32 mouse cellular contexts compared by ENCODE assay signal in genomic region chr11:58324614-58325229, GRCm38 (mm10). TPM values are rescaled to one million over a fixed set of nuclear protein-coding genes. Genes with fewer than 3 reads are reported as not detected.
DNase-seq lines count a peak whose midpoint lies in the region; ATAC-seq and TF ChIP-seq lines count a peak whose summit lies in the region.
"Had no signal": no experiment of that assay in that cellular context is flagged by ENCODE, and none has a peak within 500 bp of the region (broad histone marks: within the 10 kb centered on the region; RNA-seq: fewer than 3 reads in every experiment).

No protein-coding gene starts in this region.

- peaks cover 8 to 39% of the 10 kb centered on the region in 2 experiments for H3K36me3 ChIP-seq in MEL (ENCODE audit: control insufficient read depth in 1 of 2, insufficient read depth in 2 of 2, low read length in 2 of 2)
- H3K36me3 ChIP-seq in liver, embryonic 15.5 days (replicated peaks) = peaks cover 38% of the 10 kb centered on the region

- TF ChIP-seq POLR2A in MEL (IDR thresholded peaks at IDR 0.05; ENCODE audit: control insufficient read depth in 1 of 2, insufficient read depth in 1 of 2, low read depth in 1 of 2, low read length in 2 of 2, poor library complexity in 1 of 2) = no peak

- H3K4me2 ChIP-seq in liver, embryonic 15.5 days = peak overlapping the region; percentile 32

- DNase-seq in A20 (ENCODE audit: low read depth, low spot score) (peak; percentile 5), MEL (ENCODE audit: low read depth, low spot score) (peak; percentile 48), liver (peak; percentile 34)
- no peak for DNase-seq in left cerebral cortex, adult 9 months (ENCODE audit: low spot score in 2 of 2)
- DNase-seq in left cerebral cortex, adult 8-10 months (ENCODE audit: low spot score in 2 of 2) = no peak
- no peak for DNase-seq in urinary bladder, adult 18-20 months (ENCODE audit: low spot score in 2 of 2)
- DNase-seq: adrenal gland, postnatal 14 days; cerebellum, adult 2 months; cerebellum, postnatal 25 days; gastrocnemius, postnatal 10 days; heart, postnatal 36 days; kidney, adult 8-10 months; kidney, postnatal 10 days; layer of hippocampus, adult 9-11 months; left cerebral cortex, postnatal 4 days had no signal

- no peak; a peak in 1 of 4 replicates for TF ChIP-seq EP300 in MEL (IDR thresholded peaks at IDR 0.05; ENCODE audit: low read depth in 1 of 2, low read length in 2 of 2)

- ATAC-seq in liver, embryonic 15.5 days (ENCODE audit: insufficient read depth) = no peak
- ATAC-seq in granulocyte monocyte progenitor cell, adult 5-6 weeks (replicated peaks; ENCODE audit: poor library complexity, severe bottlenecking) = no peak
- ATAC-seq: intestine, embryonic 16.5 days; midbrain, embryonic 13.5 days had no signal

- no peak overlapping the region for H3K9ac ChIP-seq in MEL (ENCODE audit: control insufficient read depth, low read depth, low read length, poor library complexity, severe bottlenecking)
- no peak overlapping the region for H3K9ac ChIP-seq in liver, embryonic 15.5 days
- H3K9ac ChIP-seq: lung, embryonic 15.5 days had no signal

- no peak overlapping the region for H3K4me3 ChIP-seq in MEL (ENCODE audit: control insufficient read depth in 1 of 2, insufficient read depth in 1 of 2, low read depth in 2 of 2, low read length in 2 of 2)
- H3K4me3 ChIP-seq in liver, embryonic 15.5 days (replicated peaks) = no peak overlapping the region

- no peak for TF ChIP-seq RAD21 in MEL (IDR thresholded peaks at IDR 0.05; ENCODE audit: low read depth, low read length)

- H3K4me1 ChIP-seq in MEL (ENCODE audit: control insufficient read depth in 1 of 2, insufficient read depth in 2 of 2, low read length in 2 of 2) = peaks cover 7 to 29% of the 10 kb centered on the region in 2 experiments; a peak in 3 of 4 replicates
- peaks cover 58% of the 10 kb centered on the region for H3K4me1 ChIP-seq in liver, embryonic 15.5 days (replicated peaks)

- TF ChIP-seq CTCF in MEL (IDR thresholded peaks at IDR 0.05 in 2 of 3, conservative IDR thresholded peaks at IDR 0.05 in 1 of 3; ENCODE audit: control insufficient read depth in 1 of 3, insufficient read depth in 1 of 3, low read depth in 2 of 3, low read length in 3 of 3, poor library complexity in 1 of 3, severe bottlenecking in 1 of 3) = no peak

- no peaks in the 10 kb centered on the region for H3K27me3 ChIP-seq in MEL (ENCODE audit: control insufficient read depth in 1 of 2, insufficient read depth in 2 of 2, low read length in 2 of 2)
- H3K27me3 ChIP-seq in liver, embryonic 15.5 days = no peaks in the 10 kb centered on the region
- H3K27me3 ChIP-seq: CH12.LX; hindbrain, embryonic 13.5 days; lung, embryonic 15.5 days; midbrain, embryonic 13.5 days; stomach, embryonic 15.5 days had no signal

- peaks cover 24% of the 10 kb centered on the region for H3K79me2 ChIP-seq in MEL (ENCODE audit: control insufficient read depth, insufficient read depth, low read length, poor library complexity)

- no peak overlapping the region for H3K27ac ChIP-seq in MEL (ENCODE audit: control insufficient read depth, low read depth, low read length)
- peak overlapping the region; percentile 58 for H3K27ac ChIP-seq in liver, embryonic 15.5 days (replicated peaks)

- no peaks in the 10 kb centered on the region for H3K9me3 ChIP-seq in MEL (replicated peaks; ENCODE audit: insufficient read depth, low read length)
- H3K9me3 ChIP-seq in liver, embryonic 15.5 days (replicated peaks) = no peaks in the 10 kb centered on the region
- H3K9me3 ChIP-seq: hindbrain, embryonic 13.5 days; lung, embryonic 15.5 days; midbrain, embryonic 13.5 days; stomach, embryonic 15.5 days had no signal

- 19% methylated on average over 3 of the region's 3 CpGs for WGBS in liver, embryonic 15.5 days (ENCODE audit: insufficient replicate concordance)

TF ChIP-seq in MEL, 35 proteins besides CTCF, POLR2A, EP300 and RAD21:
- TF ChIP-seq ELF1 (IDR thresholded peaks at IDR 0.05; ENCODE audit: low read depth, low read length) (no peak), TCF12 (IDR thresholded peaks at IDR 0.05; ENCODE audit: low read depth, low read length) (peak; percentile 47; the same call in 1 of the 2 replicates), HCFC1 (IDR thresholded peaks at IDR 0.05; ENCODE audit: low read depth, low read length) (no peak), SMC3 (IDR thresholded peaks at IDR 0.05; ENCODE audit: low read depth, low read length) (no peak), ETS1 (IDR thresholded peaks at IDR 0.05; ENCODE audit: low read depth, low read length) (0 out of 2 replicates have a peak, but pooled peaks have one; percentile 26), MAX (IDR thresholded peaks at IDR 0.05; ENCODE audit: low read length) (no peak), TAL1 (IDR thresholded peaks at IDR 0.05; ENCODE audit: low read length) (peak; percentile 73), GATA1 (IDR thresholded peaks at IDR 0.05; ENCODE audit: low read depth, low read length) (peak; percentile 11; the same call in 1 of the 2 replicates)

RNA-seq across cellular contexts. Expression of gene Zfp672, which starts 5.4 kb away (rescaled TPM):
- total RNA-seq in MEL (2012; rRNA removed) = 27.2 and 39.5 TPM in 2 replicates
- polyA plus RNA-seq in MEL (2012; ENCODE audit: insufficient read depth in 1 of 2, insufficient read length in 2 of 2, low read depth in 1 of 2, low replicate concordance in 2 of 2, missing spikeins in 1 of 2) = 10 to 100 TPM in 1 of 2 experiments, not detected in 1; 22.6 TPM
- 35.0 and 36.0 TPM in 2 replicates for polyA plus RNA-seq in liver, embryonic 15.5 days (2015; fragmentation: Nextera tagmentation; extraction: Ambion mirVana)
- total RNA-seq in left cerebral cortex, adult 8-10 months (2022) = 10 to 100 TPM; 41.1 to 48.4 (median 45.4) TPM
- 10.9 and 19.5 TPM in 2 replicates for total RNA-seq in granulocyte monocyte progenitor cell, adult 5-6 weeks (2014; fragmentation: Nextera tagmentation)
- total RNA-seq in granulocyte monocyte progenitor cell, adult 5-6 weeks (2017) = 22.6 and 26.4 TPM in 2 replicates

RNA-seq across cellular contexts. Expression of gene Sh3bp5l, which starts 5.8 kb away (rescaled TPM):
- 27.3 and 31.7 TPM in 2 replicates for total RNA-seq in MEL (2012; rRNA removed)
- polyA plus RNA-seq in MEL (2012; ENCODE audit: insufficient read depth in 1 of 2, insufficient read length in 2 of 2, low read depth in 1 of 2, low replicate concordance in 2 of 2, missing spikeins in 1 of 2) = 10 to 100 TPM in 1 of 2 experiments, not detected in 1; 32.8 TPM
- polyA plus RNA-seq in liver, embryonic 15.5 days (2015; fragmentation: Nextera tagmentation; extraction: Ambion mirVana) = 16.7 and 19.0 TPM in 2 replicates
- 10 to 100 TPM; 41.8 to 49.8 (median 44.4) TPM for total RNA-seq in left cerebral cortex, adult 8-10 months (2022)
- total RNA-seq in granulocyte monocyte progenitor cell, adult 5-6 weeks (2014; fragmentation: Nextera tagmentation) = 4.5 and 10.7 TPM in 2 replicates
- total RNA-seq in granulocyte monocyte progenitor cell, adult 5-6 weeks (2017) = 10.3 and 17.8 TPM in 2 replicates

RNA-seq across cellular contexts. Expression of gene Zfp692, which starts 17.9 kb away (rescaled TPM):
- 16.0 and 25.7 TPM in 2 replicates for total RNA-seq in MEL (2012; rRNA removed)
- 10 to 100 TPM in 1 of 2 experiments, not detected in 1; 38.0 TPM for polyA plus RNA-seq in MEL (2012; ENCODE audit: insufficient read depth in 1 of 2, insufficient read length in 2 of 2, low read depth in 1 of 2, low replicate concordance in 2 of 2, missing spikeins in 1 of 2)
- polyA plus RNA-seq in liver, embryonic 15.5 days (2015; fragmentation: Nextera tagmentation; extraction: Ambion mirVana) = 9.4 and 11.5 TPM in 2 replicates
- total RNA-seq in left cerebral cortex, adult 8-10 months (2022) = 10 to 100 TPM; 25.0 to 28.7 (median 26.5) TPM
- total RNA-seq in granulocyte monocyte progenitor cell, adult 5-6 weeks (2014; fragmentation: Nextera tagmentation) = 35.3 and 35.8 TPM in 2 replicates
- 22.7 and 27.7 TPM in 2 replicates for total RNA-seq in granulocyte monocyte progenitor cell, adult 5-6 weeks (2017)

RNA-seq across cellular contexts. Expression of gene 4930438A08Rik, which starts 50.1 kb away (rescaled TPM):
- not detected in 2 replicates for total RNA-seq in MEL (2012; rRNA removed)
- not detected for polyA plus RNA-seq in MEL (2012; ENCODE audit: insufficient read depth in 1 of 2, insufficient read length in 2 of 2, low read depth in 1 of 2, low replicate concordance in 2 of 2, missing spikeins in 1 of 2)
- polyA plus RNA-seq in liver, embryonic 15.5 days (2015; fragmentation: Nextera tagmentation; extraction: Ambion mirVana) = 2.9 and 3.2 TPM in 2 replicates
- total RNA-seq in left cerebral cortex, adult 8-10 months (2022) = not detected
- 2.2 TPM in 1 of 2 replicates, not detected in the other for total RNA-seq in granulocyte monocyte progenitor cell, adult 5-6 weeks (2014; fragmentation: Nextera tagmentation)
- total RNA-seq in granulocyte monocyte progenitor cell, adult 5-6 weeks (2017) = 2.8 and 4.7 TPM in 2 replicates
- total RNA-seq: adrenal gland, postnatal 14 days; CH12.LX; gastrocnemius, postnatal 10 days; heart, postnatal 36 days; left cerebral cortex, adult 18-20 months; left cerebral cortex, postnatal 4 days; monocyte, adult 5-6 weeks had no signal
- polyA plus RNA-seq: cerebellum, adult 2 months; heart, embryonic 11.5 days; intestine, embryonic 16.5 days; midbrain, embryonic 13.5 days; neural tube, embryonic 14.5 days had no signal

RNA-seq across cellular contexts. Expression of gene Lypd8, which starts 54.1 kb away (rescaled TPM):
- total RNA-seq in MEL (2012; rRNA removed) = 0.19 TPM in 1 of 2 replicates, not detected in the other
- under 1 TPM in 1 of 2 experiments, not detected in 1; 0.31 TPM for polyA plus RNA-seq in MEL (2012; ENCODE audit: insufficient read depth in 1 of 2, insufficient read length in 2 of 2, low read depth in 1 of 2, low replicate concordance in 2 of 2, missing spikeins in 1 of 2)
- polyA plus RNA-seq in liver, embryonic 15.5 days (2015; fragmentation: Nextera tagmentation; extraction: Ambion mirVana) = 0.97 and 1.5 TPM in 2 replicates
- not detected for total RNA-seq in left cerebral cortex, adult 8-10 months (2022)
- not detected in 2 replicates for total RNA-seq in granulocyte monocyte progenitor cell, adult 5-6 weeks (2014; fragmentation: Nextera tagmentation)
- not detected in 2 replicates for total RNA-seq in granulocyte monocyte progenitor cell, adult 5-6 weeks (2017)
- total RNA-seq: adrenal gland, postnatal 14 days; CH12.LX; ES-E14; gastrocnemius, postnatal 10 days; heart, postnatal 36 days; left cerebral cortex, adult 18-20 months; left cerebral cortex, postnatal 4 days; megakaryocyte, adult 5-6 weeks; monocyte, adult 5-6 weeks had no signal
- polyA plus RNA-seq: C2C12; embryonic facial prominence, embryonic 11.5 days; forebrain, embryonic 11.5 days; heart, embryonic 11.5 days; hindbrain, embryonic 13.5 days; midbrain, embryonic 13.5 days; neural tube, embryonic 14.5 days had no signal

Comparison
In these comparisons a context has a peak if more than half of its experiments do, and no peak if none do; other contexts are left out.
1. DNase-seq: peak in A20 (single experiment), MEL (single experiment) and liver (single experiment); none in left cerebral cortex, adult 9 months (0 of 2), left cerebral cortex, adult 8-10 months (0 of 2) and urinary bladder, adult 18-20 months (0 of 2).